Mouse (Mus musculus) Patski (cell line): ENCODE data around the gene Fsip1. TPM values are rescaled to one million over a fixed set of nuclear protein-coding genes. Genes with fewer than 3 reads are reported as not detected.
"Not testable (repeated sequence)": the region's sequence is repeated elsewhere in the genome, so short reads cannot be mapped to it uniquely, and the experiment has no call there.

Source experiments
- ATAC-seq: fragments of 100-300 bp; one replicate; pipeline ENCODE4 v1.8.0; 2021
- CTCF ChIA-PET: fragments of 350-600 bp; sonication (Branson Sonifier 250); formaldehyde crosslinking; loops from one replicate; lab custom pipeline; 2022; ENCODE audit warnings: inconsistent platforms; lab: Charles Lee
- POLR2A ChIA-PET: fragments of 350-600 bp; sonication (Branson Sonifier 250); formaldehyde crosslinking; loops from one replicate; lab custom pipeline; 2022; ENCODE audit warnings: antibody characterized with exemption, inconsistent platforms; lab: Charles Lee
- DNase-seq: peaks from one replicate; pipeline ENCODE4 v3.0.0-alpha.2; 2011; ENCODE audit warnings: low read depth, low spot score
- H3K27me3 ChIP-seq: fragments of 371-371 bp; one replicate; pipeline ENCODE4 v1.5.1; 2021
- CTCF ChIP-seq: fragments of 100-300 bp; IDR thresholded peaks from one replicate; pipeline ENCODE4 v1.5.1; 2021
- in situ Hi-C: fragments of 300-500 bp; cut with MboI; formaldehyde crosslinking; loops from 3 replicates; pipeline ENCODE4 v1.11.1; 2018; ENCODE audit warnings: low pct_unique_long_range_greater_than_20kb, mixed read lengths
- polyA plus RNA-seq: library from polyadenylated mRNA; unstranded; gene quantifications from one replicate; pipeline ENCODE4 v1.2.3, GENCODE M21; 2021

Gene Fsip1
- polyA plus RNA-seq, result 0.99 TPM

DNA sequence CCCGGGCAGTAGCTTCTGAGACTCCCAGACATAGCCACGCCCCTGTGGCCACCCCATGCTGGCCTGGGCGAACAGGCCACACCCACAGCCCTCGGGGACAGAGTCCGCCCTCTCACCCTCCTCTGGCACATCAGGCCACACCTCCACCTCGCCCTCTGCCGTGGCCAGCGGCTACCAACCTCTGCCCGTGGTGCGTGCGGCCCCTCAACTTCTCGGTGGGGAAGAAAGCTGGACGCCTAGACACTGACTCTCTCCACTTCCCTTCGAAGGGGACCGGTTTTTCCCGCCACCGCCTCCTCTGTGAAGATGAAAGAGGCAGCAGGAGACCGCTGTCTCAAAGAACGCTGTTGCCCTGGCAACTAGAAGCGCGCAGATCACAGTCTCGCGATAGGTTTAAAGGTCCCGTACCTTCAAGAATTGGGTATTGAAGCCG, at the start of gene Fsip1:
Fsip1 (minus strand) TSS at position 346 of the 433 bp plus-strand sequence.
- ChIA-PET CTCF (no interaction called here), POLR2A (no interaction called here)
- DNase-seq (no peak), ATAC-seq (peak; percentile 80)
- TF ChIP-seq CTCF, result no peak
- no peaks in the 10 kb centered on the region for H3K27me3 ChIP-seq
- in situ Hi-C loops, result loop anchor here (5.0 kb wide), 1 partner anchor 86 kb away; no protein-coding TSS in a partner anchor

GRCm38 (mm10) chr2:118306522-118306895, 49.7 kb upstream of the Fsip1 start:
- DNase-seq (no peak), ATAC-seq (no peak)
- POLR2A ChIA-PET, result interaction anchor here (0.7 kb wide), 1 partner anchor 31 kb away, joined by 3 read pairs; no protein-coding TSS in a partner anchor
- CTCF ChIA-PET, result no interaction called here
- in situ Hi-C loops, result no loop called here
- TF ChIP-seq CTCF, result no peak
- no peaks in the 10 kb centered on the region for H3K27me3 ChIP-seq

GRCm38 (mm10) chr2:118305827-118306521, 49.2 kb upstream of the Fsip1 start:
- CTCF ChIA-PET, result no interaction called here
- no peak for TF ChIP-seq CTCF
- in situ Hi-C loops, result no loop called here
- DNase-seq (no peak), ATAC-seq (no peak)
- POLR2A ChIA-PET, result interaction anchor here (0.7 kb wide), 1 partner anchor 31 kb away, joined by 3 read pairs; no protein-coding TSS in a partner anchor
- no peaks in the 10 kb centered on the region for H3K27me3 ChIP-seq

DNA sequence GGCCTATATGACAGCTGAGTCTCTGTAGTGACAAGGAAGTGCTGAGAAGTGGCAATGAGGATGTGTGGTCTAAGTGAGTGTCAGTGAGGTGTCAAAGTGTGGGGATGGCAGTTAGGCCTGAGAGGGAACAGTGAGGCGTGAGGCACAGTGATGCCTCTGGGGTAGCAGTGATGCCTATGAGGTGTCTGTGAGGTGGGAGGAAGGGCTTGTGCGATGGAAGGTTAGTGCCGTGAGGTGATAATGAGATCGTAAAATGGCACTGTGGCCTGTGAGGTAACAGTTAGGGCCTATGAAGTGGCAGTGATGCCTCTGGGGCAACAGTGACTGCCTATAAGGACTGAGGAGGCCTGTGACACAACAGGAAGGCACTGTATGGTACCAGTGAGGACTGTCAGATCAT, 46.7 kb upstream of the Fsip1 start:
- ATAC-seq (no peak), DNase-seq (no peak)
- CTCF ChIA-PET, result no interaction called here
- in situ Hi-C loops, result no loop called here
- H3K27me3 ChIP-seq, result no peaks in the 10 kb centered on the region
- TF ChIP-seq CTCF, result no peak
- POLR2A ChIA-PET, result no interaction called here

DNA sequence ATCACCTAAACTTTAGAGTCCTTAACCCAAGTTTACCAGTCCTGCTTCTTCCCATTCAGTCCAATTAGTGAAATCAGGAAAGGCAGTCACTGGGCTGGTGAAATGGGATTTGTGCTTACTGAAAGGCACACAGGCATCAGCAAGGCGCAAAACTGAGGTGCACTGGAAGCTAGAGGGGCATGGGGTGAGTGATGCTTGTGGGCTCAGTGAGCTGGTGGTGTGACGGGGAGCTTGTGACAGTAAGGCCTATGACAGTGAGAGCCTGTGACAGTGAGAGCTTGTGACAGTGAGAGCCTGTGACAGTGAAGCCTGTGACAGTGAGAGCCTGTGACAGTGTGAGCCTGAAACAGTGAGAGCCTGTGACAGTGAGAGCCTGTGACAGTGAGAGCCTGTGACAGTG, 44.9 kb upstream of the Fsip1 start:
- DNase-seq (no peak), ATAC-seq (no peak)
- in situ Hi-C loops, result no loop called here
- ChIA-PET POLR2A (no interaction called here), CTCF (no interaction called here)
- H3K27me3 ChIP-seq, result no peaks in the 10 kb centered on the region
- no peak for TF ChIP-seq CTCF

- H3K27me3 ChIP-seq, result no peaks in the 10 kb centered on the region
- ChIA-PET POLR2A (no interaction called here), CTCF (no interaction called here)
- no peak for TF ChIP-seq CTCF
- ATAC-seq, result no peak
- DNase-seq, result no peak
- in situ Hi-C loops, result no loop called here
Observed at GRCm38 (mm10) chr2:118301041-118301545, 44.3 kb upstream of the Fsip1 start.

DNA sequence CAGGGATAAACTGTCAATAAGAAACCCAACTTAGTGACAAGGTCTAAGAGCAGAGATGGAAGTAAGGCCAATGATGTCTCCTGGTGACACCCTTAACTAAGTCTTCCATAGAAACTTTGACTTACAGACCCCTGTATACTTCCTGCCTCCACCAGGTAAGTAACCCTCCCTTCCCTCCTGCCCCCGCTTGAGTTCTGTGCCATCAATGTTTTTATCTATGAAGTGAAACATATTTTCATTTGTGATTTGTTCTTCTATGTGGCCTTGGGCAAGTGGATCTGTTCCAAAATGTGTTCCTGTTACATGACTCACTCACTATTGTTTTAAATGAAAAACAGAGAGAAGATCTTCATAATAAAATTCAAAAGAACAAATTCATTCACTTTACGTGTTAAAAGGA, 43.2 kb upstream of the Fsip1 start:
- no peaks in the 10 kb centered on the region for H3K27me3 ChIP-seq
- DNase-seq (no peak), ATAC-seq (no peak)
- POLR2A ChIA-PET, result interaction anchor here (1.6 kb wide), 1 partner anchor 13 kb away, joined by 6 read pairs; no protein-coding TSS in a partner anchor
- in situ Hi-C loops, result no loop called here
- CTCF ChIA-PET, result interaction anchor here (1.7 kb wide), 1 partner anchor 12 kb away, joined by 4 read pairs; no protein-coding TSS in a partner anchor
- no peak for TF ChIP-seq CTCF

GRCm38 (mm10) chr2:118298601-118299000, 41.8 kb upstream of the Fsip1 start:
- TF ChIP-seq CTCF, result no peak
- no peak for DNase-seq
- ATAC-seq, result no peak
- in situ Hi-C loops, result no loop called here
- ChIA-PET POLR2A (interaction anchor here (1.6 kb wide), 1 partner anchor 12 kb away, joined by 6 read pairs; no protein-coding TSS in a partner anchor), CTCF (interaction anchor here (1.3 to 1.7 kb wide), 3 partner anchors 10 to 29 kb away, joined by 3 to 4 read pairs (median 3); no protein-coding TSS in a partner anchor)
- H3K27me3 ChIP-seq, result no peaks in the 10 kb centered on the region

- in situ Hi-C loops, result no loop called here
- POLR2A ChIA-PET, result no interaction called here
- no peak for DNase-seq
- CTCF ChIA-PET, result interaction anchor here (1.3 to 1.7 kb wide), 4 partner anchors 10 to 134 kb away, joined by 3 to 4 read pairs (median 3); no protein-coding TSS in a partner anchor
- TF ChIP-seq CTCF, result no peak
- no peaks in the 10 kb centered on the region for H3K27me3 ChIP-seq
- no peak for ATAC-seq
Observed at GRCm38 (mm10) chr2:118297966-118298365, 41.2 kb upstream of the Fsip1 start.

DNA sequence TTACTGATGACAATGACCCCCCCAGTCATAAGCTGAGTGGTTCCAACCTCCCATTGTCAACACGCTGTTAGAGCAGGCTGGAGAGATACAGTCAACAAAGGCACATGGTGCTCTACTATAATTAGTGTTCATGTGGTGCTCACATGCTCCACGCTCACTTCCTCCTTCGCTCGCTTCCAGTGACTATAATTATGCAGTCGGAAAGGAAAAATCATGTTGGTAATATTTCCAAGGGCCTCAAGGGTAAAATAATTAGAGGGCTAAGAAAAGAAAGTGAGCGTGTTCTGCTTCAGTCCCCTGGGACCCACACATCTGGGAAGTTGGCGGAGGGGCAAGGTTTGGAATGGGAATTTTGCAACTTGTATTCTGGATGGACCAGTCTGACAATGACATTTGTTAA, 38.7 kb upstream of the Fsip1 start:
- DNase-seq (no peak), ATAC-seq (no peak)
- in situ Hi-C loops, result no loop called here
- ChIA-PET CTCF (no interaction called here), POLR2A (no interaction called here)
- no peak for TF ChIP-seq CTCF
- no peaks in the 10 kb centered on the region for H3K27me3 ChIP-seq

DNA sequence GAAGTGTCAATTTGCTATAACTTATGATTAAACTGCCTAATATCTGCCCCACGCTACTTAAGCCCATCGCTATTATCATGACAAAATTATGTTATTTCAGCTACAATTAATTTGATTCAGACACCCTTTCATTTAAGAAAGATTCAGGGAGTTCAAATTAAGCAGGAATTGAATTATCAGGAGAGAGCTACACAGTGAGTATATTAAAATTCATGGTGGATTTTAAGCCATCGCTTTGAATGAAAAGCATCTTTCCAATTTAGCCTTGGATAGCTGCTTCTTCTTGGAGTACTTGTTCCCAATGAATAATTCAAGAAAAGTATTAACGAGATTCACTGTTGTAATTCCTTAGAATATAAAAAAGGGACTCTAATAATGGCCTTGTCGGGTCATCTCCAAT, 36.8 kb upstream of the Fsip1 start:
- TF ChIP-seq CTCF, result no peak
- CTCF ChIA-PET, result interaction anchor here (0.8 to 1.1 kb wide), 2 partner anchors 60 to 98 kb away, joined by 3 to 4 read pairs; no protein-coding TSS in a partner anchor
- no peaks in the 10 kb centered on the region for H3K27me3 ChIP-seq
- ATAC-seq (no peak), DNase-seq (no peak)
- POLR2A ChIA-PET, result no interaction called here
- in situ Hi-C loops, result no loop called here

DNA sequence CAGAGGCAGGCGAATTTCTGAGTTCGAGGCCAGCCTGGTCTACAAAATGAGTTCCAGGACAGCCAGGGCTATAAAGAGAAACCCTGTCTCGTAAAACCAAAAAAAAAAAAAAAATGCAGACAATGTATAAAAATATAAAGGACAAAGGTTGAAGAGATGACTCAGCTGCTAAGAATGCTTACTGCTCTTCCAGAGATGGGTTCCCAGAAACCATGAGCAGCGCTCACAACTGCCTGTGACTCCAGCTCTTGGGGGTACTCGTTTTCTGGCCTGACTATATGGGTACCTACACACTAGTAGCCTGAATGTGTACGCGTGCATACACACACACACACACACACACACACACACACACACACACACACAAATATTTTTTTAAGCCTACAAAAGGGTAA, 32.3 kb upstream of the Fsip1 start:
- in situ Hi-C loops, ATAC-seq, H3K27me3 ChIP-seq, DNase-seq: not testable (repeated sequence)
- POLR2A ChIA-PET, result interaction anchor here (0.6 kb wide), 1 partner anchor 199 kb away, joined by 5 read pairs; no protein-coding TSS in a partner anchor
- CTCF ChIA-PET, result interaction anchor here (1.0 kb wide), 1 partner anchor 96 kb away, joined by 3 read pairs; no protein-coding TSS in a partner anchor
